Mouse (Mus musculus) forebrain, embryonic 11.5 days (tissue): Measurements from ENCODE around the gene Olfr1336. TPM values are rescaled to one million over a fixed set of nuclear protein-coding genes. Genes with fewer than 3 reads are reported as not detected.

Experiments
- ATAC-seq: fragments of 200-750 bp; cut with Nextera tagmentation; replicated peaks from 2 replicates; pipeline ENCODE4 v1.8.0; 2017; ENCODE audit warnings: moderate TSS enrichment; ENCODE audit not compliant: low FRiP score
- DNase-seq: peaks from one replicate; pipeline ENCODE4 v3.0.0-alpha.2; 2017; ENCODE audit warnings: low spot score
- H3K27ac ChIP-seq: fragments of 300-500 bp; sonication (generic); 2 replicates; pipeline ENCODE4 v1.5.1; 2014; ENCODE audit warnings: low read depth, low read length
- H3K27me3 ChIP-seq: fragments of 300-500 bp; sonication (generic); 2 replicates; pipeline ENCODE4 v1.6.1; 2014; ENCODE audit warnings: mild to moderate bottlenecking, low read length, mixed read lengths; ENCODE audit not compliant: control insufficient read depth, insufficient read depth
- H3K36me3 ChIP-seq: fragments of 300-500 bp; sonication (generic); 2 replicates; pipeline ENCODE4 v1.6.1; 2014; ENCODE audit warnings: mild to moderate bottlenecking, low read length, moderate library complexity, mixed read lengths; ENCODE audit not compliant: control insufficient read depth, insufficient read depth
- H3K4me1 ChIP-seq: fragments of 300-500 bp; sonication (generic); replicated peaks from 2 replicates; pipeline ENCODE4 v1.6.1; 2014; ENCODE audit warnings: low read length, mixed read lengths; ENCODE audit not compliant: control insufficient read depth, insufficient read depth
- H3K4me2 ChIP-seq: fragments of 300-500 bp; sonication (generic); 2 replicates; pipeline ENCODE4 v1.6.1; 2014; ENCODE audit warnings: low read depth, mild to moderate bottlenecking, low read length, moderate library complexity, mixed read lengths; ENCODE audit not compliant: severe bottlenecking
- H3K4me3 ChIP-seq: fragments of 300-500 bp; sonication (generic); 2 replicates; pipeline ENCODE4 v1.5.1; 2014; ENCODE audit warnings: low read depth, low read length
- H3K9ac ChIP-seq: fragments of 300-500 bp; sonication (generic); 2 replicates; pipeline ENCODE4 v1.6.1; 2014; ENCODE audit warnings: low read length
- H3K9me3 ChIP-seq: fragments of 300-500 bp; sonication (generic); 2 replicates; pipeline ENCODE4 v1.6.1; 2016; ENCODE audit warnings: low read length, mixed read lengths; ENCODE audit not compliant: control insufficient read depth
- WGBS: fragments of 180-500 bp; shearing (Covaris S2); extraction: QIAGEN DNeasy Blood & Tissue Kit; methylation state at CpG from one replicate; pipeline ENCODE4 v1.1.7; 2014; 5-methylcytosine and 5-hydroxymethylcytosine counted together
- polyA plus RNA-seq: library from polyadenylated mRNA; unstranded; fragments of >200 nt; fragmentation: Nextera tagmentation; extraction: Ambion mirVana; gene quantifications from 2 replicates; pipeline ENCODE4 v1.2.1, GENCODE M21; 2014

Gene Olfr1336
- not detected in 2 replicates for polyA plus RNA-seq

- Histone ChIP-seq H3K27ac (no peak within 1 kb of the TSS), H3K9ac (no peak within 1 kb of the TSS), H3K4me1 (no peaks in the 10 kb centered on the region), H3K36me3 (no peaks in the 10 kb centered on the region), H3K4me3 (no peak within 1 kb of the TSS), H3K27me3 (no peaks in the 10 kb centered on the region), H3K9me3 (no peaks in the 10 kb centered on the region; the same call in 1 of the 2 replicates), H3K4me2 (no peak within 1 kb of the TSS)
- no peak for ATAC-seq
- no peak for DNase-seq
These were observed at the start of gene Olfr1336 for GRCm38 (mm10) chr7:6455868-6456267. Olfr1336 (plus strand) TSS chr7:6456168.

GRCm38 (mm10) chr7:6410043-6410442 is 45.9 kb upstream of the Olfr1336 start, which contains the start of gene Gm20715:
Gm20715 (plus strand) TSS chr7:6410277.
- 1% methylated on average over 17 of the region's 17 CpGs for WGBS
- H3K4me3 ChIP-seq = no peak within 1 kb of the TSS
- no peaks in the 10 kb centered on the region for H3K9me3 ChIP-seq
- no peaks in the 10 kb centered on the region for H3K27me3 ChIP-seq
- H3K9ac ChIP-seq = no peak within 1 kb of the TSS
- DNase-seq (peak; percentile 93), ATAC-seq (peak; percentile 89)
- no peaks in the 10 kb centered on the region for H3K4me1 ChIP-seq
- no peak within 1 kb of the TSS for H3K4me2 ChIP-seq
- no peak within 1 kb of the TSS for H3K27ac ChIP-seq
- H3K36me3 ChIP-seq = no peaks in the 10 kb centered on the region

GRCm38 (mm10) chr7:6414626-6415441 is 41.1 kb upstream of the Olfr1336 start:
- Histone ChIP-seq H3K4me3 (no peak overlapping the region), H3K27me3 (no peaks in the 10 kb centered on the region), H3K4me1 (no peaks in the 10 kb centered on the region), H3K9me3 (no peaks in the 10 kb centered on the region), H3K27ac (no peak overlapping the region), H3K4me2 (peak overlapping the region; percentile 37), H3K36me3 (no peaks in the 10 kb centered on the region), H3K9ac (no peak overlapping the region)
- DNase-seq (no peak), ATAC-seq (peak; percentile 55; the same call in 1 of the 2 replicates)
- 11% methylated on average over 19 of the region's 22 CpGs for WGBS

- ATAC-seq (peak; percentile 15; the same call in 1 of the 2 replicates), DNase-seq (no peak)
- Histone ChIP-seq H3K9ac (no peak overlapping the region), H3K27me3 (no peaks in the 10 kb centered on the region), H3K4me3 (no peak overlapping the region), H3K36me3 (no peaks in the 10 kb centered on the region), H3K9me3 (no peaks in the 10 kb centered on the region), H3K4me1 (no peaks in the 10 kb centered on the region), H3K27ac (no peak overlapping the region), H3K4me2 (peak overlapping the region; percentile 37; the same call in 1 of the 2 replicates)
- 12% methylated on average over 8 of the region's 8 CpGs for WGBS
These were observed 40.6 kb upstream of the Olfr1336 start for GRCm38 (mm10) chr7:6415442-6415787.

GRCm38 (mm10) chr7:6419894-6420293 is 36.1 kb upstream of the Olfr1336 start:
- no peaks in the 10 kb centered on the region for H3K4me1 ChIP-seq
- no peak overlapping the region for H3K4me2 ChIP-seq
- no peak overlapping the region for H3K27ac ChIP-seq
- WGBS = 68% methylated on average over 6 of the region's 6 CpGs
- no peak overlapping the region for H3K4me3 ChIP-seq
- H3K36me3 ChIP-seq = no peaks in the 10 kb centered on the region
- no peak overlapping the region for H3K9ac ChIP-seq
- no peak for ATAC-seq
- H3K9me3 ChIP-seq = no peaks in the 10 kb centered on the region
- DNase-seq = no peak
- no peaks in the 10 kb centered on the region for H3K27me3 ChIP-seq

- no peak for DNase-seq
- Histone ChIP-seq H3K4me2 (no peak overlapping the region), H3K9me3 (no peaks in the 10 kb centered on the region; the same call in 1 of the 2 replicates), H3K27me3 (no peaks in the 10 kb centered on the region), H3K27ac (no peak overlapping the region), H3K4me3 (no peak overlapping the region), H3K36me3 (no peaks in the 10 kb centered on the region), H3K4me1 (no peaks in the 10 kb centered on the region), H3K9ac (no peak overlapping the region)
- no peak for ATAC-seq
- WGBS = 83% methylated on average over 3 of the region's 3 CpGs
These were observed 26.6 kb upstream of the Olfr1336 start for GRCm38 (mm10) chr7:6429381-6429780.

DNA sequence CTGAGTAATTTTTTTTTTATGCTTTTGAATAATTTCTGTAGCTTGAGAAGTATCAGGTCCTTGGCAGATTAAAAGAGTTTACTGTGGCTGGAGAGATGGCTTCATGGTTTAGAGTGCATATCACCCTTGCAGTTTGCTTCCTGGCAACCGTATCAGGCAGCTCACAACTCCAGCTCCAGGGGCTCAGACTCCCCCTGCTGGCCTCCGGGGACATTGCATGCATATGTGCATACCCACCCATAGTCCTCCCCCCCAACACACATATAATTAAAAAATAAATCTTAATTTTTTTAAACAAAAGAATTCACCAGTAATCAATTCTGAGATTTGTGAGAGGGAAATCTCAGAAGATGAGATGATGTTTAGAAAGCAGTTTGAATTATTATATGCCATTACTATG is 25.6 kb upstream of the Olfr1336 start:
- Histone ChIP-seq H3K9ac (no peak overlapping the region), H3K4me3 (no peak overlapping the region), H3K27me3 (no peaks in the 10 kb centered on the region), H3K4me1 (no peaks in the 10 kb centered on the region; the same call in 1 of the 2 replicates), H3K27ac (no peak overlapping the region), H3K4me2 (no peak overlapping the region), H3K36me3 (no peaks in the 10 kb centered on the region), H3K9me3 (no peaks in the 10 kb centered on the region; the same call in 1 of the 2 replicates)
- DNase-seq = peak; percentile 68
- WGBS = 52% methylated on average over 2 of the region's 2 CpGs
- no peak for ATAC-seq

- Histone ChIP-seq H3K27me3 (no peaks in the 10 kb centered on the region), H3K9ac (no peak within 1 kb of the TSS), H3K4me1 (no peaks in the 10 kb centered on the region; the same call in 1 of the 2 replicates), H3K36me3 (no peaks in the 10 kb centered on the region), H3K9me3 (no peaks in the 10 kb centered on the region), H3K4me2 (no peak within 1 kb of the TSS), H3K27ac (no peak within 1 kb of the TSS), H3K4me3 (no peak within 1 kb of the TSS)
- ATAC-seq = no peak
- DNase-seq = no peak
- WGBS = 78% methylated on average over 3 of the region's 3 CpGs
These were observed 17.6 kb upstream of the Olfr1336 start, which contains the start of gene Olfr1344 for GRCm38 (mm10) chr7:6438388-6438787. Olfr1344 (plus strand) TSS chr7:6438688.

DNA sequence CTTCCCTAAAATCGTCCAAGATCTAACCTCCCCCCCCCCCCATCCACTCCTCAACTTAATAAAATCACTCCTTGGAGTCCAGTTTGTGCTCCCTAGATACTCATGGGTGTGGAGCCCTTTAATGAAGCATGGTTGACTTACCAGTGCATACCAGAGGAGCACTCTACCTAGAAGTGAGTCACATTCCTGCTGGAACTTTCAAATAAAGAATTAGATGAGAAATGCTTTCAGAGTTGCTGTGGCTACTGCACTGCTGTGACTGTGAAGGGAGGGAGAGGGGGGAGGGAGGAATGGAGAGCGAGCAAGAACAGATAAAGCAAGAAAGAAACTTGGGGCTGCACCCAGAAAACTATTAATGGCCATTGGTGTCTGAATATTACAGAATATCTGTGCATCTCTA is 14.8 kb upstream of the Olfr1336 start:
- ATAC-seq = no peak
- no peaks in the 10 kb centered on the region for H3K27me3 ChIP-seq
- 60% methylated on average over 2 of the region's 2 CpGs for WGBS

More for the DNA sequence above, 14.8 kb upstream of the Olfr1336 start:
- Histone ChIP-seq H3K27ac (no peak overlapping the region), H3K4me1 (no peaks in the 10 kb centered on the region), H3K9me3 (no peaks in the 10 kb centered on the region), H3K9ac (no peak overlapping the region), H3K4me2 (no peak overlapping the region), H3K36me3 (no peaks in the 10 kb centered on the region), H3K4me3 (no peak overlapping the region)
- no peak for DNase-seq
